Mouse (Mus musculus) small intestine, adult 2 months (tissue): ENCODE measurements around the gene 2210016L21Rik. TPM values are rescaled to one million over a fixed set of nuclear protein-coding genes. Genes with fewer than 3 reads are reported as not detected.

Source experiments
- H3K27ac ChIP-seq: fragments of 200-500 bp; 2 replicates; pipeline ENCODE4 v1.5.1; 2012; ENCODE audit warnings: low read depth, low read length, control low read depth, inconsistent platforms; ENCODE audit not compliant: insufficient read depth
- H3K27me3 ChIP-seq: fragments of 200-500 bp; 2 replicates; pipeline ENCODE4 v1.6.1; 2012; ENCODE audit warnings: mild to moderate bottlenecking, moderate library complexity, low read length, inconsistent platforms; ENCODE audit not compliant: control insufficient read depth, insufficient read depth
- H3K36me3 ChIP-seq: fragments of 200-500 bp; 2 replicates; pipeline ENCODE4 v1.6.1; 2012; ENCODE audit warnings: mild to moderate bottlenecking, low read length, control low read depth, inconsistent platforms; ENCODE audit not compliant: control insufficient read depth, insufficient read depth
- H3K4me1 ChIP-seq: fragments of 200-500 bp; 2 replicates; pipeline ENCODE4 v1.6.1; 2012; ENCODE audit warnings: low read length, inconsistent platforms, mixed read lengths; ENCODE audit not compliant: control insufficient read depth, insufficient read depth, insufficient read length
- H3K4me3 ChIP-seq: fragments of 200-500 bp; 2 replicates; pipeline ENCODE4 v1.5.1; 2012; ENCODE audit warnings: low read depth, mild to moderate bottlenecking, control low read depth, inconsistent platforms, low read length, moderate library complexity
- CTCF ChIP-seq: fragments of 200-500 bp; IDR thresholded peaks from 2 replicates; pipeline ENCODE4 v1.5.1; 2012; ENCODE audit warnings: low read depth, mild to moderate bottlenecking, control low read depth, inconsistent platforms, low read length, moderate library complexity, mixed read lengths; ENCODE audit not compliant: insufficient replicate concordance, insufficient read length; ENCODE audit errors: extremely low read depth
- POLR2A ChIP-seq: fragments of 200-500 bp; IDR thresholded peaks from 2 replicates; pipeline ENCODE4 v1.6.1; 2012; ENCODE audit warnings: low read depth, mild to moderate bottlenecking, control low read depth, inconsistent platforms, low read length, moderate library complexity
- WGBS: fragments of 180-500 bp; shearing (Covaris S2); methylation state at CpG from one replicate; pipeline ENCODE4 v1.1.7; 2018; 5-methylcytosine and 5-hydroxymethylcytosine counted together
- polyA plus RNA-seq: library from polyadenylated mRNA; depleted of rRNA; stranded (reverse); fragments of >200 nt; gene quantifications from 2 replicates; pipeline ENCODE4 v1.2.3, GENCODE M21; 2012

2210016L21Rik gene
- polyA plus RNA-seq, 1 experiment, result 13.6 TPM

DNA sequence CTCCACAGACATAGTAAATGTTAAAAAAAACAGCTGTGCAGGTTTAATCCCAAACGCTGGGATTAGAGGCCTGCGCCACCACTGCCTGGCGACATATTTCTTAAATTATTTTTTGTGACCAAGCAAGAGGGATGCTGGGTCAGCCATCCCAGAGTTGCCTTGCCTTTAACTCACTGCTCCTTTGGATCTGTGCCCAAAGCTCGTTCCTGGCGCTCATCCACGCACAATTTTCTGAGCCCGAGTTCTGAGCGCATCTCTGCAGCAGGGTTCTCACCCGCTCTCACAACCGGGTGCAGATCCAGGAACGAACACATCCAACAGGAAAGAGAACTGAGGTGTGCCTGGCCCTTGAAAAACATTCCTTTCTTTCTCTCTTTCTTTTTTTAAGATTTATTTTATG is 36.5 kb downstream of the 2210016L21Rik start:
- no peak overlapping the region for H3K4me3 ChIP-seq
- H3K27ac ChIP-seq, result peak overlapping the region; percentile 88
- TF ChIP-seq POLR2A (no peak), CTCF (no peak)
- H3K4me1 ChIP-seq, result peaks cover 21% of the 10 kb centered on the region
- 15% methylated on average over 11 of the region's 11 CpGs for WGBS
- no peaks in the 10 kb centered on the region for H3K27me3 ChIP-seq
- 0 out of 2 replicates have a peak, but pooled peaks cover 2% of the 10 kb centered on the region for H3K36me3 ChIP-seq

DNA sequence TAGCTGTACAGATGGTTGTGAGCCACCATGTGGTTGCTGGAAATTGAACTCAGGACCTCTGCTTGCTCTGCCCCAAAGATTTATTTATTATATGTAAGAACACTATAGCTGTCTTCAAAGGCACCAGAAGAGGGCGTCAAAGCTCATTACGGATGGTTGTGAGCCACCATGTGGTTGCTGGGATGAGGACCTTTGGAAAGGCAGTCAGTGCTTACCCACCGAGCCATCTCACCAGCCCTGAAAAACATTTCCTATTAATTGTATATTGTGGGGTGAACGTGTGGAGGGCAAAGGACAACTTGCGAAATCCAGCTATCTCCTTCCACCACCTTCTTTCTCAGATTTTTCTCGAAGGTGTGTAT is 36.9 kb downstream of the 2210016L21Rik start:
- H3K4me3 ChIP-seq, result peak overlapping the region; percentile 30; the same call in 1 of the 2 replicates
- TF ChIP-seq POLR2A, result no peak
- TF ChIP-seq CTCF, result no peak
- H3K36me3 ChIP-seq, result 0 out of 2 replicates have a peak, but pooled peaks cover 2% of the 10 kb centered on the region
- no peaks in the 10 kb centered on the region for H3K27me3 ChIP-seq
- 5% methylated on average over 6 of the region's 6 CpGs for WGBS
- H3K27ac ChIP-seq, result peak overlapping the region; percentile 88
- H3K4me1 ChIP-seq, result peaks cover 23% of the 10 kb centered on the region

DNA sequence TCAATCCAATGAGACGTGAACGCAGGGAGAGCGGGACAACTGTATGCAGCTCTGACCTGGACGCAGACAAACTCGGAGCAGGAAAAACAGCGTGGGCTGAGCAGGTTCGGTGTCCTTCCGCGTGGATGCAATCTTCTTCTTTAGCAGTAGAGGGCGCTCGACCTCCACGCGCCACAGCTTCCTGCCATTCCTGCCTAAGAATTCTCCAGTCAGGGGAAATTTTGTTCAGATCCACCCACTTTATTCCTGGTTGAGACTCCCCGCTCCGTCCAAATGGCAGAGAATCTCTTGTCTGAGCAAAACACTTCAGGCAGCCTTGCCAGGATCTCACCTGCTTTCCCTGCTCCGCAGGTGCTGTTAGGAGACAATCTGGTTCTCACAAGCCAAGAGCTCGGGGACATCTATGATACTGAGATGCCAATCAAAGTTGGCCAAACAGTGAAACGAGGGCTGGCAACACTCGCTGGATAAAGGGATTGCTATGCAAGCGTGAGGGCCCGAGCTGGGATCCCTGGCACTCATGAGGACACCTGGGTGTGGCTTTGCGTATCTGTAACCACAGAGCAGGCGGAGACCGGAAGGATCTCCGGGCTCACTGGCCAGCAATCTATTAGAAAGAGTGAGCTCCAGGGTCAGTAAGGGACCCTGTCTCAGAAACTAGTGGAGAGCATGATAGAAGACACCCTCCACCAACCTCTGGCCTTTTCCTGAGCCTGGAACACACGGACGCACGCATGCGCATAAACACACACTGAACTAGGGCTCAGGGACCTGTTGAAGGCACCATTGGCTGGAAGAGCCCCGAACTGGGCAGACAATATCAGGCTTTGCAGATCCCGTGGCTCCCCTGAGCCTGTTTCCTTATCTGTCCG is 37.5 kb downstream of the 2210016L21Rik start:
- 15% methylated on average over 32 of the region's 32 CpGs for WGBS
- Histone ChIP-seq H3K4me3 (peak overlapping the region; percentile 45), H3K4me1 (peaks cover 24% of the 10 kb centered on the region), H3K27me3 (no peaks in the 10 kb centered on the region), H3K36me3 (0 out of 2 replicates have a peak, but pooled peaks cover 2% of the 10 kb centered on the region), H3K27ac (peak overlapping the region; percentile 88)
- TF ChIP-seq POLR2A (no peak; the same call in 1 of the 2 replicates), CTCF (peak; percentile 98)

DNA sequence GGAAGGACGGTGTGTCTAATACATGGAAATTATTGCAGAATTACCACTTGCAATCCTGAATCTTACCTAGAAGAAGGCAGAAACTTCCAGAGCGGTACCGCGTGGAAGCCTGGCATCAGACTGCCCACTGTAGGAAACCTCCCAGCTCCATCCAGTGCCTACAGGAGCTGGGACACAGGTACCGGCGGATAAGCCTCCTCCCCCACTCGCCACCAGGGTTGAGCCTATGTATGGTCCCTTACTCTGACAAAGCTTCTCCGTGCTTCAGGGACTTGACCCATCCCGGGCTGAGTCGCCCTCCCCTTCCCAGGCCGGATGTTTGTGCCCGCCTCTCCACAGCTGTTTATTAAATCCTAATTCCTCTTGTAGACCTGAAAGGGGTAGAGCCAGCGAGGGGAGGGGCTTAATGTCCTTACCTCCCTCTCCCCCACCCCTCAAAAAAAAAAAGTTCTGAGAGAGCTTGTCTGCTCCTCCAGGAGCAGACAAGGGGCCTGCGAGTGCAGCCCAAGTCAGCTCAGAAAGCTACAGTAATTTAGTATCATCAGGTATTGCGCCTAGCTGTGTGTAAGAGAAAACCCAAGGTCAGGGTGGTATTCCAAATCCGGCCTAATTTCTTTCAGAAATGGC is 38.3 kb downstream of the 2210016L21Rik start:
- 65% methylated on average over 16 of the region's 16 CpGs for WGBS

DNA sequence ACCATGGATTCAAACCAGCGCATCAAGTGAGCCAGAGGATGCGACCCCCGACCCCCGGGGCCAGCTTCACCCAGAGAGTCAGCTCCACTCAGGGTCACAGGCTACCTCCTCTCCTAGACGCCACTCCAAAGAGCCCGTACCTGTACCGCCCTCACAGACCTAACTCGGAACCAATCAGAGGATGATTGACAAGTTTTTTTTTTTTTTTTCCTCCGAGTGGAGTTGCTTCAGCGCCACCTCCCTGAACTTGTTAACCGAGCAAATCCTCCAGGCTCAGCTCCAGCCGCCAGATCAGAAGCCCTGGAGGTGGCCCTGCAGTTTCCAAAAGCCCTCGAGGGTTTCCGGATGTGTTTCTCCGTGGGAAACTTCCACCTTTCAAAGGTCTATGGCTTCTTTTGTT is 40.0 kb downstream of the 2210016L21Rik start:
- 71% methylated on average over 15 of the region's 15 CpGs for WGBS
- Histone ChIP-seq H3K4me3 (no peak overlapping the region), H3K4me1 (peaks cover 27% of the 10 kb centered on the region), H3K27ac (no peak overlapping the region), H3K36me3 (no peaks in the 10 kb centered on the region), H3K27me3 (no peaks in the 10 kb centered on the region)
- TF ChIP-seq CTCF, result no peak
- TF ChIP-seq POLR2A, result no peak

More for the DNA sequence above, 38.3 kb downstream of the 2210016L21Rik start:
- H3K27ac ChIP-seq, result peak overlapping the region; percentile 88
- H3K4me1 ChIP-seq, result peaks cover 28% of the 10 kb centered on the region
- H3K36me3 ChIP-seq, result no peaks in the 10 kb centered on the region
- TF ChIP-seq CTCF, result no peak
- TF ChIP-seq POLR2A, result no peak
- H3K4me3 ChIP-seq, result peak overlapping the region; percentile 45
- no peaks in the 10 kb centered on the region for H3K27me3 ChIP-seq

DNA sequence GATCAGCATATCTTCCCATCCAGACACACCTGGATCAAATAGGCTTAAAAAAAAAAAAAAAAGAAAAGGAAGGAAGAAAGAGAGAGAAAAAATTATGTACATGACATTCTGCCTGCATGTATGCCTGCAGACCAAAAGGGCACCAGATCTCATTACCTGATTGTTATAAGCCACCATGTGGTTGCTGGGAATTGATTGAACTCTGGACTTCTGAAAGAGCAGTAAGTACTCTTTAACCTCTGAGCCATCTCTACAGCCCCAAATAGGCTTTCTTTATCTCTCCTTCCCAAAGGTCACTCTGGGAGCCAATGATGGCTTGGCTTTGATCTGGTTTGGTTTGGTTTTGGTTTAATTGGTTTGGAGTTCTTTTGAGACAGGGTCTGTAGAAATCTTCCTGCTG is 43.1 kb downstream of the 2210016L21Rik start:
- no peaks in the 10 kb centered on the region for H3K27me3 ChIP-seq
- H3K27ac ChIP-seq, result peak overlapping the region; percentile 87
- no peaks in the 10 kb centered on the region for H3K36me3 ChIP-seq
- no peak overlapping the region for H3K4me3 ChIP-seq
- TF ChIP-seq POLR2A, result no peak
- no peak for TF ChIP-seq CTCF
- peaks cover 14% of the 10 kb centered on the region for H3K4me1 ChIP-seq

DNA sequence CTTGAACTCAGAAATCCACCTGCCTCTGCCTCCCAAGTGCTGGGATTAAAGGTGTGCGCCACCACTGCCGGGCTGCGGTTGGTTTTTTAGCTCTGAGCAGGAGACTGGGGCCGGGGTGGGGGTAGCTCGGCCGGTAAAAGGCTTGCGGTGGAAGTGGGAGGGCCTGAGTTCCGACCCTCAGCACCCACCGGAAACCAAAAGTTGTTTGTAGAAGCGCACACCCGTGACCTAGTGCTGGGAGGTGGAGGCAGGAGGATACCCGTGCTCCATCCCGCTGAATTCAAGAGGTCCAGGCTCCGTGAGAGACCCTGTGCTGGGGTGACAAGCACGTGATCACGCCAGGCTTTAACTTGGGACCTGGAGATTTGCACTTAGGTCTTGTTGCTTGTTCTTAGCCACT is 54.5 kb downstream of the 2210016L21Rik start:
- no peaks in the 10 kb centered on the region; the same call in none of the 2 replicates for H3K4me1 ChIP-seq
- TF ChIP-seq POLR2A, result no peak
- no peak for TF ChIP-seq CTCF
- WGBS, result 88% methylated on average over 16 of the region's 16 CpGs
- H3K4me3 ChIP-seq, result no peak overlapping the region
- H3K36me3 ChIP-seq, result no peaks in the 10 kb centered on the region
- no peaks in the 10 kb centered on the region for H3K27me3 ChIP-seq
- H3K27ac ChIP-seq, result no peak overlapping the region
